Mouse (Mus musculus) hindbrain, embryonic 14.5 days (tissue): Measurements from ENCODE around the gene Ssbp3. TPM values are rescaled to one million over a fixed set of nuclear protein-coding genes. Genes with fewer than 3 reads are reported as not detected.

Source experiments
- ATAC-seq: fragments of 200-750 bp; cut with Nextera tagmentation; 2 replicates; pipeline ENCODE4 v1.8.0; 2017; ENCODE audit warnings: moderate number of reproducible peaks, mild to moderate bottlenecking, moderate TSS enrichment, moderate library complexity; ENCODE audit not compliant: low FRiP score
- DNase-seq: peaks from one replicate; pipeline ENCODE4 v3.0.0-alpha.2; 2015; ENCODE audit warnings: low spot score
- H3K27ac ChIP-seq: fragments of 300-500 bp; sonication (generic); 2 replicates; pipeline ENCODE4 v1.5.1; 2014; ENCODE audit warnings: mild to moderate bottlenecking, moderate library complexity
- H3K27me3 ChIP-seq: fragments of 300-500 bp; sonication (generic); 2 replicates; pipeline ENCODE4 v1.6.1; 2014; ENCODE audit warnings: mild to moderate bottlenecking, low read length, mixed read lengths; ENCODE audit not compliant: control insufficient read depth, insufficient read depth
- H3K36me3 ChIP-seq: fragments of 300-500 bp; sonication (generic); replicated peaks from 2 replicates; pipeline ENCODE4 v1.6.1; 2014; ENCODE audit not compliant: control insufficient read depth, insufficient read depth
- H3K4me1 ChIP-seq: fragments of 300-500 bp; sonication (generic); replicated peaks from 2 replicates; pipeline ENCODE4 v1.6.1; 2014; ENCODE audit warnings: antibody characterized with exemption, low read length, mixed read lengths; ENCODE audit not compliant: control insufficient read depth, insufficient read depth
- H3K4me2 ChIP-seq: fragments of 300-500 bp; sonication (generic); replicated peaks from 2 replicates; pipeline ENCODE4 v1.6.1; 2014; ENCODE audit warnings: mild to moderate bottlenecking, moderate library complexity
- H3K4me3 ChIP-seq: fragments of 300-500 bp; sonication (generic); replicated peaks from 2 replicates; pipeline ENCODE4 v1.5.1; 2014; ENCODE audit warnings: mild to moderate bottlenecking, low read length
- H3K9ac ChIP-seq: fragments of 300-500 bp; sonication (generic); 2 replicates; pipeline ENCODE4 v1.6.1; 2014
- H3K9me3 ChIP-seq: fragments of 300-500 bp; sonication (generic); 2 replicates; pipeline ENCODE4 v1.6.1; 2016; ENCODE audit warnings: low read length; ENCODE audit not compliant: control insufficient read depth
- WGBS: fragments of 180-500 bp; shearing (Covaris S2); extraction: QIAGEN DNeasy Blood & Tissue Kit; methylation state at CpG from one replicate; pipeline ENCODE4 v1.1.7; 2014; 5-methylcytosine and 5-hydroxymethylcytosine counted together
- polyA plus RNA-seq: library from polyadenylated mRNA; unstranded; fragments of >200 nt; fragmentation: Nextera tagmentation; extraction: Ambion mirVana; gene quantifications from 2 replicates; pipeline ENCODE4 v1.2.1, GENCODE M21; 2014

The Ssbp3 gene
- polyA plus RNA-seq, 1 experiment from 2014 or later = 100 TPM

DNA sequence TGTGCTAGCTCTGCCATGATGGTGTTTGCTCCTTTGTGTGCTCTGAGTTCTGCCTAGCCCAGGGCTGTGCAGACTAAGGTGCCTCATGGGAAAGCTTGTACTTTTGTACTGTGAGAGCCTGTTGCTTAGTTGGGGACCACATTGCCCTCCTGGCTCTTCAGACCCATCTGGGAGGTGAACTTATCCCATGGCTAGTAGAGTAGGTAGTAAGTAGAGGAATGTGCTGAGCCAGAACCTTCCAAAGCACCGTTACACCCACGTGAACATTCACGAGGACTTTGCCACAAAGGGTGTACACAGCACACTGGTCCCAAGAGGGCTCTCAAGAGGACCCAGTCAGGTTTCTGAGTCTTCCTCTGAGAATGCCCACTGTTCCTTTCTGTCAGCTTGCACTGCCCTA lies 48.1 kb downstream of the Ssbp3 start:
- Histone ChIP-seq H3K4me3 (no peak overlapping the region), H3K9me3 (no peaks in the 10 kb centered on the region), H3K4me2 (no peak overlapping the region), H3K4me1 (peaks cover 75% of the 10 kb centered on the region), H3K27ac (no peak overlapping the region), H3K27me3 (no peaks in the 10 kb centered on the region), H3K36me3 (no peaks in the 10 kb centered on the region; the same call in 1 of the 2 replicates), H3K9ac (no peak overlapping the region)
- ATAC-seq (no peak), DNase-seq (no peak)
- WGBS = 82% methylated on average over 3 of the region's 3 CpGs

DNA sequence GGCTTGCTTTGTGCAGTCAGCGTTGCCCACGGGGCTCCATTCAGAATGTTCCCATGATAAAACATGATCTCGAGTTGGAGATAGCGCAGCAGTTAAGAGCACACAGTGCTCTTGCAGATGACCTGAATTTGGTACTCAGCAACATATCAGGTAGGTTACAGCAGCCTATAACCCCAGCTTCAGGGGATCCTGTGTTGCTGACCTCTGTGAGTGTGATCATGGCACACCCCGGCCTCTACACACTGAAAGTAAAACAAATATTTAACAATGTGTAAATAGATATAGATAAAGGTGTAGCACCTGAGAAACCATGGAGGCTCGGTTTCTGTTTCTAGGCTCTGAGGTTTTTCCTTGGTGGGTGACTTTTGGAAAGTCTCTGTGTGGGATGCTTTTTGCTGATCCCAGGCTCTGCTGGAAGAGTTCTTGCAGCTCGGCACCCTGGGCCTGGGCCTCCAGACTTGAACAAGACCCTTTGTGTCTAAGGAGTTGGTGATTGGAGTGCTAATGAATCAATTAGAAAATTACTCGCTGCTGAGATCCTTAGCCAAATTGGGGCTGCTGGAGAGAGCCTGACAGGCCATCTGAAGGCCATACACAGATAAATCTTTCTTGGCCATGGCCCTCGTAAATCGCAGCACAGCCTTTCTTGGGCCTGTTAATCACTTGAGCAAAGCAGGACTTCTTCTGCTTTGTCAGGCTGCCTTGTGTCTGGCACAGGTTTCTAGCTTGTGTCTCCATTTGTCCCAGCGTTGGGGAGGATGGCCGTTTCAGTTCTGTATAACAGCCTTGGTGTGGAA lies 49.2 kb downstream of the Ssbp3 start:
- ATAC-seq (no peak), DNase-seq (no peak)
- H3K4me3 ChIP-seq = no peak overlapping the region
- H3K36me3 ChIP-seq = no peaks in the 10 kb centered on the region; the same call in 1 of the 2 replicates
- H3K9ac ChIP-seq = no peak overlapping the region
- H3K4me2 ChIP-seq = no peak overlapping the region
- no peaks in the 10 kb centered on the region for H3K27me3 ChIP-seq
- H3K27ac ChIP-seq = peak overlapping the region; percentile 29; the same call in 1 of the 2 replicates
- no peaks in the 10 kb centered on the region for H3K9me3 ChIP-seq
- 59% methylated on average over 12 of the region's 12 CpGs for WGBS
- H3K4me1 ChIP-seq = peaks cover 68% of the 10 kb centered on the region

DNA sequence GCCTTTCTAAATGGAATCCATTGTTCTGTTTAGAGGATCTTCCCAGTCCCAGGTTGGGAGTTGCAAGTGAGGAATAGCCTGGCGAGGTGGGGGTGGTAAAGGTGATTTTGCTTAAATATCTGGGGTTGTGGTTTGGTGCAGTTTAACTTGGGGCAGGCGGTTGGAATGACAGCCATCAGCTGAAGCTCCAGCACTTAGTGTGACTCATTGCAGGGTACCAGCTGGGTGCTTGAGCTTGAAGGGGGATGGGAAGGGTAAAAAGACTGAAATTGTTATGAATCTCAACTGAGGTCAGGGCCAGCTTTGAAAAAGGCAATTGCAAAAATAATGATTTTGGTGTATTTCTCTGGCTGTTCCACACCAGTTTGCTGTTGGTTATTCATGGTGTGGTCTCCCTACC lies 50.0 kb downstream of the Ssbp3 start:
- no peak overlapping the region for H3K4me3 ChIP-seq
- ATAC-seq (no peak), DNase-seq (no peak)
- H3K27me3 ChIP-seq = no peaks in the 10 kb centered on the region
- H3K9ac ChIP-seq = no peak overlapping the region
- no peak overlapping the region for H3K4me2 ChIP-seq
- WGBS = 72% methylated on average over 2 of the region's 2 CpGs
- H3K4me1 ChIP-seq = peaks cover 60% of the 10 kb centered on the region
- no peaks in the 10 kb centered on the region for H3K9me3 ChIP-seq
- peaks cover under 1% of the 10 kb centered on the region; the same call in 1 of the 2 replicates for H3K36me3 ChIP-seq
- H3K27ac ChIP-seq = no peak overlapping the region

GRCm38 (mm10) chr4:106961321-106961720 lies 50.8 kb downstream of the Ssbp3 start:
- Histone ChIP-seq H3K4me2 (no peak overlapping the region), H3K4me1 (peaks cover 52% of the 10 kb centered on the region), H3K9ac (no peak overlapping the region), H3K9me3 (no peaks in the 10 kb centered on the region), H3K36me3 (peaks cover 5% of the 10 kb centered on the region; the same call in 1 of the 2 replicates), H3K27ac (no peak overlapping the region), H3K27me3 (no peaks in the 10 kb centered on the region), H3K4me3 (no peak overlapping the region)
- no peak for DNase-seq
- 96% methylated on average over 1 of the region's 1 CpGs for WGBS
- no peak for ATAC-seq

DNA sequence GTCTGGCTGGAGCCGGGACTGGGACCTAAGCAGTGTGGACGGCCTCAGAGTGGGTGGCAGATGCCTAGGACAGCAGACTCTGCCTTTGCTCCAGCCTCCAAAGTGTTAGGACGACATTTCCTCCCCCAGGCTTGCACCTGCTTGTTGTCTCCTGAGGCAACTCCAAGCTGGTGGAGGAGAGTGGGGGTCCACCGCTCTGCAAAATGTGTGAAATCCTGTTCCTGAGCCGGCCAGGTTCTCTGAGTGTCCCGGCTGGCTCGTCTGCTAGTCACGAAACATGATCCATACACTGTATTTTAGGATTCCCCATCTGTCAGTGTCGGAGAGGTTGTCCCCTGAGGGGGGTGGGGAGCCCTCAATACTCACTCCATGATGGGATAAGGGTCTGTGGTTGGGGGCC lies 53.9 kb downstream of the Ssbp3 start:
- Histone ChIP-seq H3K4me2 (no peak overlapping the region), H3K9ac (no peak overlapping the region), H3K27ac (no peak overlapping the region), H3K4me1 (peaks cover 38% of the 10 kb centered on the region), H3K36me3 (peaks cover 5% of the 10 kb centered on the region; the same call in 1 of the 2 replicates), H3K9me3 (no peaks in the 10 kb centered on the region), H3K27me3 (no peaks in the 10 kb centered on the region), H3K4me3 (no peak overlapping the region)
- DNase-seq (no peak), ATAC-seq (no peak)
- WGBS = 69% methylated on average over 9 of the region's 9 CpGs

GRCm38 (mm10) chr4:106964996-106965395 lies 54.5 kb downstream of the Ssbp3 start:
- Histone ChIP-seq H3K27ac (no peak overlapping the region), H3K9me3 (no peaks in the 10 kb centered on the region), H3K27me3 (no peaks in the 10 kb centered on the region), H3K4me1 (peaks cover 33% of the 10 kb centered on the region), H3K9ac (no peak overlapping the region), H3K4me3 (no peak overlapping the region), H3K4me2 (no peak overlapping the region), H3K36me3 (peaks cover 5% of the 10 kb centered on the region; the same call in 1 of the 2 replicates)
- no peak for DNase-seq
- no peak for ATAC-seq
- 80% methylated on average over 10 of the region's 10 CpGs for WGBS

GRCm38 (mm10) chr4:106966443-106966842 lies 55.9 kb downstream of the Ssbp3 start:
- peaks cover 21% of the 10 kb centered on the region for H3K4me1 ChIP-seq
- H3K27me3 ChIP-seq = no peaks in the 10 kb centered on the region
- WGBS = 82% methylated on average over 3 of the region's 3 CpGs
- H3K27ac ChIP-seq = no peak overlapping the region
- H3K9ac ChIP-seq = no peak overlapping the region
- ATAC-seq = no peak
- no peak for DNase-seq
- H3K36me3 ChIP-seq = peaks cover 5% of the 10 kb centered on the region; the same call in 1 of the 2 replicates
- H3K4me2 ChIP-seq = no peak overlapping the region
- no peaks in the 10 kb centered on the region for H3K9me3 ChIP-seq
- no peak overlapping the region for H3K4me3 ChIP-seq

- Histone ChIP-seq H3K36me3 (0 out of 2 replicates have a peak, but pooled peaks cover 5% of the 10 kb centered on the region), H3K4me3 (no peak overlapping the region), H3K9me3 (no peaks in the 10 kb centered on the region), H3K27me3 (no peaks in the 10 kb centered on the region), H3K4me2 (no peak overlapping the region), H3K9ac (no peak overlapping the region), H3K27ac (no peak overlapping the region), H3K4me1 (peaks cover 37% of the 10 kb centered on the region)
- DNase-seq (no peak), ATAC-seq (no peak)
- 66% methylated on average over 8 of the region's 8 CpGs for WGBS
Measured at GRCm38 (mm10) chr4:106968910-106969309, 58.4 kb downstream of the Ssbp3 start.

DNA sequence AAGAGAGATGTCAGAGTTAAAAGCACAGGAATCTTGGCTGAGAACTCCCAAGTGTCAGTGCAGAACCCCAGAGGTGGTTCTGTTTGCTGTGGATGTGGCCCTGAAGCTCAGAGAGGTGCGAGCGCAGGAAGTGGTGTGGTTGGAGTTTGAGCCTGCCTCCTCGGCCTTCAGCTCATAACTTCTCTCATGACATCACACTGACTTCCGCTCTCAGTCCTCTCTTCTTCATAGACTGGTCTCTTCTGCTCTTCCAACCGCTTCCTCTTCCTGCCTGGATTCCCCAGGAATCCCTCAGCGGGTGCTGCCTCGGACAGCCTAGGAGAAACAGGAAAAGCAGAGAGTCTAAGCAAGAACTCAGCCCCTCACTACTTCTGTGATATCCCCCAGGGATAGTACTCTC lies 60.3 kb downstream of the Ssbp3 start:
- H3K4me1 ChIP-seq = peaks cover 51% of the 10 kb centered on the region
- DNase-seq = no peak
- no peak for ATAC-seq
- WGBS = 81% methylated on average over 7 of the region's 7 CpGs
- no peak overlapping the region for H3K4me2 ChIP-seq
- H3K27me3 ChIP-seq = no peaks in the 10 kb centered on the region
- H3K36me3 ChIP-seq = 0 out of 2 replicates have a peak, but pooled peaks cover 1% of the 10 kb centered on the region
- no peak overlapping the region for H3K9ac ChIP-seq
- H3K9me3 ChIP-seq = no peaks in the 10 kb centered on the region
- H3K27ac ChIP-seq = no peak overlapping the region
- H3K4me3 ChIP-seq = no peak overlapping the region
